Mouse (Mus musculus) cerebellum, adult 2 months (tissue): ENCODE measurements at regions not wholly inside any gene's neighbourhood (a gene's known extent, or its start where the extent isn't known, plus 50 kb on each side); places are given as distances from the start of the nearest gene placed in this dataset.

Source experiments
- DNase-seq, 2 experiments: peaks; one replicate each; pipeline ENCODE4 v3.0.0; 2021
- H3K27ac ChIP-seq: fragments of 200-500 bp; 2 replicates; pipeline ENCODE4 v1.5.1; 2012; ENCODE audit warnings: low read length, control low read depth, inconsistent platforms; ENCODE audit not compliant: insufficient read depth
- H3K27me3 ChIP-seq: fragments of 200-500 bp; 2 replicates; pipeline ENCODE4 v1.6.1; 2012; ENCODE audit warnings: inconsistent platforms, mild to moderate bottlenecking, low read length, moderate library complexity; ENCODE audit not compliant: control insufficient read depth, insufficient read depth
- H3K4me1 ChIP-seq: fragments of 200-500 bp; 2 replicates; pipeline ENCODE4 v1.6.1; 2011; ENCODE audit warnings: low read length; ENCODE audit not compliant: control insufficient read depth, insufficient read depth
- H3K4me3 ChIP-seq: fragments of 200-500 bp; replicated peaks from 2 replicates; pipeline ENCODE3; 2011; ENCODE audit warnings: mild to moderate bottlenecking, low read depth, low read length, control low read depth; ENCODE audit not compliant: insufficient read depth
- CTCF ChIP-seq: fragments of 200-500 bp; IDR thresholded peaks from 2 replicates; pipeline ENCODE4 v1.5.1; 2011; ENCODE audit warnings: low read depth, mild to moderate bottlenecking, control low read depth, low read length, moderate library complexity, borderline replicate concordance; ENCODE audit not compliant: insufficient read depth
- POLR2A ChIP-seq: fragments of 200-500 bp; IDR thresholded peaks from 2 replicates; pipeline ENCODE4 v1.6.1; 2011; ENCODE audit warnings: low read length, control low read depth, borderline replicate concordance; ENCODE audit not compliant: insufficient read depth
- WGBS: fragments of 180-500 bp; shearing (Covaris S2); methylation state at CpG from one replicate; pipeline ENCODE4 v1.1.7; 2018; 5-methylcytosine and 5-hydroxymethylcytosine counted together

- DNase-seq: no peak
- 96% methylated on average over 1 of the region's 1 CpGs for WGBS
- Histone ChIP-seq H3K27ac (no peak overlapping the region), H3K4me1 (no peaks in the 10 kb centered on the region), H3K4me3 (no peak overlapping the region), H3K27me3 (no peaks in the 10 kb centered on the region)
- TF ChIP-seq CTCF (no peak), POLR2A (no peak)
These were observed 706.9 kb upstream of the Apob start for GRCm38 (mm10) chr12:7270587-7270986.

DNA sequence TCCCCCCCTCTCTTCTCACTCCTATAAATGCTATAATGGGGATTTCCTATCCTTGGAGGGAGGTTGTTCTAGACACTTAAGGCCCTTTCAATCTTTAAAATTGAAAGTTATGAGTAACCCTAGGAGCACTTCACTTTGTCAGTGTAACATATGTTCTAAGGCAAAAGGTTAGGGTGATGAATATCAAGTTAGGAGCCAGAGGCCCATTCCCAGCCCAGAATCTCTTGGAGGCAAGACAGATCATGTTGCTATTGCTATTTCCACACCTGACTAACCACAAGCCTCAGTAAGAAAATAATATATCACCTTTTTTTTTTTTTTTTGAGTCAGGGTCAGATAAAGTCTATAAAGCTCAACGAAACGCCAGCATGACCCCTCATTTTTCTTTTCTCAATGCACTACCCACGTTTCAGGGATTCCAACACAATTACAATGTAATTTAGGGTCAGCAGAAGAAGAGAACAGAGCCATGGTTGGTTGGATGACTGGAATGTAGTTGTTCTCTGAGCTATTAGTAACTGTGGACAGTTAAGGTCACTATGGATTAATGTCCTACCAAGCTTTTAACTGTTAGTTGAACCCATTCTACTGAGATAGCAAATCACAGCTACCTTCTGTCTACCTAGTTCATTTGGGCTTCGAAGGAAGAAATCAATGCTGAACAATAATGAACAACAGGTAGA, 693.0 kb upstream of the Apob start:
- Histone ChIP-seq H3K4me3 (no peak overlapping the region), H3K27me3 (no peaks in the 10 kb centered on the region), H3K4me1 (no peaks in the 10 kb centered on the region), H3K27ac (no peak overlapping the region)
- DNase-seq: no peak
- TF ChIP-seq POLR2A: no peak
- TF ChIP-seq CTCF: no peak
- 75% methylated on average over 4 of the region's 4 CpGs for WGBS

- Histone ChIP-seq H3K4me1 (no peaks in the 10 kb centered on the region), H3K27ac (no peak overlapping the region), H3K27me3 (no peaks in the 10 kb centered on the region), H3K4me3 (no peak overlapping the region)
- DNase-seq: no peak
- TF ChIP-seq POLR2A (no peak), CTCF (no peak)
- WGBS: 13% methylated on average over 2 of the region's 2 CpGs
These were observed 685.9 kb upstream of the Apob start for GRCm38 (mm10) chr12:7291557-7291956.

DNA sequence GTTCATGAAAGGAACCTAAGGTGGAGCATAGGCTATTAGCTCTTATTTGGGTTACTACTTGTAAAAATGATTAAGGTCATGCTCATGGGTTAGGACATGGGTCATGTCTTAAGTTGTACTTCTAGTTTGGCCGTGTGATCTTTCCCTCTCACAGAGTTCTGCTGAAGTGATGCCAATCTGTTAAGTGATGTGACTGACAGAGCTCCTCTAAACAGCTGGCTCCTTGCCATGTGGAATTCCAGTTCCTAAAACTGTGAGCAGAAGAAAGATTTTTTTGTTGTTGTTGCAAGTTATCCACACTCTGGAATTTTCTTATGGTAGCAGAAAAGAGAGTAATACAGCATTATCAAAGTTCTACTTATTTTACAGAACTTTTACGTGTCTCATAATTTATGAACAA, 680.4 kb upstream of the Apob start:
- TF ChIP-seq POLR2A: no peak
- TF ChIP-seq CTCF: no peak
- H3K4me3 ChIP-seq: no peak overlapping the region
- 41% methylated on average over 2 of the region's 2 CpGs for WGBS
- no peak overlapping the region for H3K27ac ChIP-seq
- no peaks in the 10 kb centered on the region for H3K27me3 ChIP-seq
- H3K4me1 ChIP-seq: no peaks in the 10 kb centered on the region
- DNase-seq: no peak

- no peak for TF ChIP-seq POLR2A
- TF ChIP-seq CTCF: no peak
- H3K4me1 ChIP-seq: no peaks in the 10 kb centered on the region
- H3K27ac ChIP-seq: no peak overlapping the region
- no peak for DNase-seq
- no peaks in the 10 kb centered on the region for H3K27me3 ChIP-seq
- no peak overlapping the region for H3K4me3 ChIP-seq
- WGBS: 43% methylated on average over 2 of the region's 2 CpGs
These were observed 656.0 kb upstream of the Apob start for GRCm38 (mm10) chr12:7321453-7321852.

DNA sequence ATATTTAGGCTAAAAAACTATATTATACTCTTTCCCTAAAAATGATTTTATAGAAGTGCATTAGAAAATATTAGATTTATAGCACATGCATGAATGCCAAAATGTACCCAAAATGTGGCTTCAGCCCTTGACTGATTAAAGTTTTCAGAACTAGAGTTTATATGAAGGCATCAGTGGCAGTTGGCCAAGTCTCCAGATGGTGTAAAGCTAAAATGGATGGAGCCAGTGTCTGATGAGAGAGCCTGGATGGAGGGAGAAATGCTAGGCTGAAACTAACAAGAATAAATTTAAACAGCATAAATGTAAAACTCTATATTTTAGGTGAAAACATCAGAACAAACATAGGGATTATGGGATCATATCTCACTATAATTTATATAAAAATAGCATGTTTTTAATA, 648.8 kb upstream of the Apob start:
- Histone ChIP-seq H3K4me1 (no peaks in the 10 kb centered on the region), H3K27ac (no peak overlapping the region), H3K4me3 (no peak overlapping the region), H3K27me3 (no peaks in the 10 kb centered on the region)
- DNase-seq: peak in 1 of 2 experiments; percentile 15
- TF ChIP-seq POLR2A (no peak), CTCF (no peak)
